Mouse (Mus musculus) embryonic fibroblast, embryonic 13.5 days (primary cell): ENCODE measurements around the gene Xylt1.

Source experiments
- CTCF ChIP-seq: IDR thresholded peaks from 2 replicates; pipeline ENCODE4 v1.5.1; 2011; ENCODE audit warnings: mild to moderate bottlenecking, control low read depth, low read length, moderate library complexity, borderline replicate concordance; ENCODE audit not compliant: insufficient read depth
- POLR2A ChIP-seq: IDR thresholded peaks from 2 replicates; pipeline ENCODE4 v1.6.1; 2011; ENCODE audit warnings: low read depth, mild to moderate bottlenecking, control low read depth, low read length, moderate library complexity

DNA sequence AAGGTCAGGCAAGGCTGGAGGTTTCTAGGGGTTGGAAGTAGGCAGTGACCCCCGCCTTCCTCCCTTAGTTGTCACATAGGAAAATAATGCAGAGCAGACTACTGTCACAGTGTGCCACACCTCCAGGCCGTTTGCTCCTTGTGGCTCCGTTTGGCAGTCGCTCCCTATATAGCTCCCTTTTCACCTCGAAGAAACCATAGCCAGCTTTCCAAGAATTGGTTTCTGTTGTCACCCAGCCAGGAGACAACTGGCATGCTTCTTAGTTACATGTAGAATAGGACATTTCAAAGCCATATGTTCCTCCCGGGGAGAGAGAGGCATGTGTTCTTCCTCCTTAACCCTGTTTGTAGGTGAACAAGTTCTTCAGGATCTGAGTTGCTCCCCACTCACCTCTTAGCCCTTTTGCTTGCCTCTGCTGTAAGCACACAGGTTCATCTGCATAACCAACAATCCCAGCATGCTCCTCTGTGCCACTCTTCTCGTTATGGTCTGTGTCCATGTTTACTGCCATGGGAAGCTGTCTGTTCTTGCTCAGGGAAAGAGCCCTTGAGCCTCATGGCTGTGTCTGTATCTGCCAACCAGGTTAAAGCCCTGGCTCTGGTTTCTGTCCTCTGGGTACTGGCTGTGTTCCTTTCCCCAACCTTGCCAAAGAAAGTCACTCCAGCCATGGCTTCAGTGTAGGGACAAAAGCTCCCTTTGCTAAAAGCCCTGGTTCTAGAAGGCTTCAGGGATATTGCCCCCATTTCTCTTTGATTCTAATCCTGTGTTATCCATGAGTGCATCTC is 143.8 kb downstream of the Xylt1 start:
- no peak for TF ChIP-seq POLR2A
- no peak for TF ChIP-seq CTCF
